Mouse (Mus musculus) layer of hippocampus, adult 8-10 months (tissue): ENCODE data around the gene Olfr1228. TPM values are rescaled to one million over a fixed set of nuclear protein-coding genes. Genes with fewer than 3 reads are reported as not detected.

Experiments
- DNase-seq, 2 experiments: peaks; one replicate each; pipeline ENCODE4 v3.0.0; 2022; ENCODE audit warnings: low spot score in 2 of 2
- total RNA-seq, 4 experiments: library from RNA; stranded (reverse); gene quantifications; 2 replicates each; pipeline ENCODE4 v1.2.4; 2022

Olfr1228 gene
- total RNA-seq = not detected

DNA sequence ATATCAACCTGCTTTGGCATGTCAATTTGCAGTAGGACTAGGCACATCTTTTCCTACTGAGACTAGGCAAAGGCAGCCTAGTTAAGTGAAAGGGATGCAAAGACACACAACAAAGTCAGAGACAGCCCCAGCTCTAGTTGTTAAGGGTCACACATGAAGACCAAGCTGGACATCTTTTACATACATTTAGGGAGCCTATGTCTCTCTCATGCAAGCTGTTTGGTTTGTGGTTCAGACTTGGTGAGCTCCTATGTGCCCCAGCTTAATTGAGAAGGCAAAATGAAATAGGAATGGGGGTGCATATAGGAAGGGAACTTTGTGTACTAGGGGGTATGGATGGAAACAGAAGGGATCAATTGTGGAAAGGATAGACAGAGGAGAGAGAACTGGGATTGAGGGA, at the start of gene Olfr1228:
Gene Olfr1228, minus strand, starts transcription at position 101 of the 400 bp plus-strand sequence.
- DNase-seq = no peak

DNA sequence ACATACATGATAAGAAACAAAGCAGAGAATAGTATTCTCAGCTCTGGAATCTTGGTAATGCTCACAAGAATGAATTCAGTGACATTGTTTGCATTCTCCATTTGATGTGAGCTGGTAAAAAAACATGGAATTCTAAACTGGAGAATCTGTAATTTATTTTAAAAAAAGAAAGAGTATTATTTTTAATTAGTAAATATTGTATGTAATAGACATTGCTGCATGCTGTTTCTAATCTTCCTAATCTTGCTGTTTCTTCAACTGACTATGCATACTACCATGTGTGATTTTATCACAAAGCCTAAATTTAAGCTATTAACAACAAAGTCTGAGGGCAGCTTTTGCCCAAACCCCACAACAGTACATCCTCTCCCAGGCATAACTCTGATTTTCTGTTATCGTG, 43.3 kb upstream of the Olfr1228 start, which contains the start of gene Olfr1230:
Gene Olfr1230, minus strand, starts transcription at position 101 of the 400 bp plus-strand sequence.
- no peak for DNase-seq

DNA sequence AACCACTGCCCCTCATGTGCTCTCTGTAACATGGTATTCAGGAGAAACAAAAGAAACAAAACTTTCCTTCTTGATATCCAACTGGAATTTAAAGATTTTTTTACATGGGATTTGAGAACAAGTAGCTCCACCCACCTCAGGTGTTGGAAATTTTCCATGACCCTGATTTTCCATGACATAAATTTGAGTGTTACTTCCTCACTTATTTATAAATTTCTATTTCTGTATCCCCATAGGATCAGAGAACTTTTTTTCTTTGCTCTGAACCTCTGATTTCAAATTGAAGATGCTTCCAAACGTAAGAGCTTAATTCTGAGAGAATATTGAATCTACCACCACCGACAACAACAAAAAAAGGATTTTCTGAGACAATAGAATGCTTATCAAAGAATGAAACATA, 34.1 kb upstream of the Olfr1228 start, which contains the start of gene Olfr1229:
Gene Olfr1229, minus strand, starts transcription at position 101 of the 400 bp plus-strand sequence.
- DNase-seq = no peak

DNA sequence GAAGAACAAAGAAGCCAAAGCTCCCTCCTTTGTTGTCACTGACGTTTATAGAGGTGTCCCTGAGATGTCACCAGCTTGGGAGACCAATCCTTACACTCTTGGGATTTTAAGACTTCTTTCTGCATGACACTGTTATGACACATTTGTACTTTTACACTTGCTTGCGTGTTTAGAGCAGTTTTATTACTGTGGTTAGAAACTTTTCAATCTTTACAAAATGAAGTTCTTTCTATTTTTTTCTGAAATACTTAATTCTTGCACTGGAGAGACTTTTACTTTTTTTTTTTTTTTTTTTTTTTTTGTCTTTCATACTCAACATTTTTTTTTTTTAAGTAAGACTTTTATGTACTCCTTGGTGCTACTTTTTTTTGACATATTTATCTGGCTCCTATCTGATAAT, 53.9 kb downstream of the Olfr1228 start, which contains the start of gene Olfr1226:
Gene Olfr1226, minus strand, starts transcription at position 101 of the 400 bp plus-strand sequence.
- DNase-seq = no peak

Other genes with a start within 250 kb of the Olfr1228 start
- gene Olfr1215, start 247.1 kb downstream of the Olfr1228 start, total RNA-seq = not detected
- gene Olfr1216, start 235.7 kb downstream of the Olfr1228 start, total RNA-seq = not detected
- not detected for gene Olfr1217, start 222.0 kb downstream of the Olfr1228 start, total RNA-seq
- gene Olfr1218, start 192.9 kb downstream of the Olfr1228 start, total RNA-seq = not detected
- not detected for gene Olfr1219, start 170.5 kb downstream of the Olfr1228 start, total RNA-seq
- gene Olfr1220, start 147.2 kb downstream of the Olfr1228 start, total RNA-seq = not detected
- not detected for gene Olfr1221, start 136.8 kb downstream of the Olfr1228 start, total RNA-seq
- not detected for gene Olfr1222, start 121.0 kb downstream of the Olfr1228 start, total RNA-seq
- gene Olfr1223, start 102.5 kb downstream of the Olfr1228 start, total RNA-seq = not detected
- gene Olfr1224-ps1, start 90.0 kb downstream of the Olfr1228 start, total RNA-seq = not detected
- gene Olfr1225, start 79.4 kb downstream of the Olfr1228 start, total RNA-seq = not detected
- gene Olfr1226, start 54.0 kb downstream of the Olfr1228 start, total RNA-seq = not detected
- not detected for gene Olfr1229, start 34.0 kb upstream of the Olfr1228 start, total RNA-seq
- gene Olfr1230, start 43.2 kb upstream of the Olfr1228 start, total RNA-seq = not detected
- not detected for gene Olfr1231, start 53.0 kb upstream of the Olfr1228 start, total RNA-seq
- not detected for gene Olfr1232, start 75.6 kb upstream of the Olfr1228 start, total RNA-seq
- gene Olfr1233, start 88.3 kb upstream of the Olfr1228 start, total RNA-seq = not detected
- gene Olfr1234, start 110.8 kb upstream of the Olfr1228 start, total RNA-seq = not detected
- gene Olfr1238, start 155.6 kb upstream of the Olfr1228 start, total RNA-seq = not detected
- gene Olfr1239, start 166.3 kb upstream of the Olfr1228 start, total RNA-seq = not detected
- not detected for gene Olfr1240, start 188.9 kb upstream of the Olfr1228 start, total RNA-seq
- not detected for gene Olfr1241, start 233.1 kb upstream of the Olfr1228 start, total RNA-seq
- gene Olfr1242, start 244.3 kb upstream of the Olfr1228 start, total RNA-seq = not detected